Mouse (Mus musculus): Measurements from ENCODE around the gene Zfp62.

DNA sequence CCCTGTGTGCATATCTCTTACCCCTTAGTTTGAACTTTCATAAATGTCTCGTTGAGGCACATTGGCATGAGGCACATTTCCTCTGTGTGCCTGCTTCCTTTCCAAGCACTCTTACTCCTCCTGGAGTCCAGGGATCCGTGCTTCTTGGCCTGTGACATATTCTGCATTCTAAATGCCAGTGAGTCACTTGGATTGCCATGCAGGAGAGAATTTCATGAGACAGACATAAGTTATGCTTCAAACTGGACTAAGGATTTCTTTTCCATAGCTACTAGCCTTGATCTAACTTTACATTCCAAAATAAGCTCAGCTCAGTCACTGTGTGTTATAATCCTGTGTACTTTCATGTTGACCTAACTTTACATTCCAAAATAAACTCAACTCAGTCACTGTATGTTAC, 12.0 kb upstream of the Zfp62 start:
- TF ChIP-seq GATA1 (IDR thresholded peaks at IDR 0.05; ENCODE audit: borderline replicate concordance, low read length) = no peak
- TF ChIP-seq FLI1 (IDR thresholded peaks at IDR 0.05; ENCODE audit: low read length) = no peak
